Mouse (Mus musculus) intestine, embryonic 16.5 days (tissue): ENCODE results near the gene Kat5. TPM values are rescaled to one million over a fixed set of nuclear protein-coding genes. Genes with fewer than 3 reads are reported as not detected.

Experiments
- ATAC-seq: fragments of 200-750 bp; cut with Nextera tagmentation; 2 replicates; pipeline ENCODE4 v1.8.0; 2017; ENCODE audit warnings: moderate TSS enrichment, moderate library complexity
- H3K27ac ChIP-seq: fragments of 300-500 bp; sonication (generic); 2 replicates; pipeline ENCODE4 v1.5.1; 2014; ENCODE audit warnings: mild to moderate bottlenecking, low read length
- H3K27me3 ChIP-seq: fragments of 300-500 bp; sonication (generic); replicated peaks from 2 replicates; pipeline ENCODE4 v1.6.1; 2014; ENCODE audit warnings: low read length, control low read depth, mixed read lengths; ENCODE audit not compliant: control insufficient read depth, insufficient read depth
- H3K36me3 ChIP-seq: fragments of 300-500 bp; sonication (generic); 2 replicates; pipeline ENCODE4 v1.6.1; 2014; ENCODE audit warnings: low read length, control low read depth; ENCODE audit not compliant: control insufficient read depth, insufficient read depth
- H3K4me1 ChIP-seq: fragments of 300-500 bp; sonication (generic); 2 replicates; pipeline ENCODE4 v1.6.1; 2014; ENCODE audit warnings: low read length, control low read depth, mixed read lengths; ENCODE audit not compliant: control insufficient read depth, insufficient read depth
- H3K4me2 ChIP-seq: fragments of 300-500 bp; sonication (generic); 2 replicates; pipeline ENCODE4 v1.6.1; 2014; ENCODE audit warnings: low read depth, low read length, control low read depth
- H3K4me3 ChIP-seq: fragments of 300-500 bp; sonication (generic); 2 replicates; pipeline ENCODE4 v1.5.1; 2014; ENCODE audit warnings: mild to moderate bottlenecking, low read length
- H3K9ac ChIP-seq: fragments of 300-500 bp; sonication (generic); 2 replicates; pipeline ENCODE4 v1.6.1; 2014; ENCODE audit warnings: low read depth, low read length
- H3K9me3 ChIP-seq: fragments of 300-500 bp; sonication (generic); 2 replicates; pipeline ENCODE4 v1.6.1; 2016; ENCODE audit warnings: low read length, control low read depth; ENCODE audit not compliant: control insufficient read depth
- WGBS: fragments of 180-500 bp; shearing (Covaris S2); extraction: QIAGEN DNeasy Blood & Tissue Kit; methylation state at CpG from one replicate; pipeline ENCODE4 v1.1.7; 2014; 5-methylcytosine and 5-hydroxymethylcytosine counted together
- polyA plus RNA-seq: library from polyadenylated mRNA; unstranded; fragments of >200 nt; fragmentation: Nextera tagmentation; extraction: Ambion mirVana; gene quantifications from 2 replicates; pipeline ENCODE4 v1.2.1, GENCODE M21; 2015

The Kat5 gene
- polyA plus RNA-seq, 1 experiment from 2014 or later: 40.9 TPM

DNA sequence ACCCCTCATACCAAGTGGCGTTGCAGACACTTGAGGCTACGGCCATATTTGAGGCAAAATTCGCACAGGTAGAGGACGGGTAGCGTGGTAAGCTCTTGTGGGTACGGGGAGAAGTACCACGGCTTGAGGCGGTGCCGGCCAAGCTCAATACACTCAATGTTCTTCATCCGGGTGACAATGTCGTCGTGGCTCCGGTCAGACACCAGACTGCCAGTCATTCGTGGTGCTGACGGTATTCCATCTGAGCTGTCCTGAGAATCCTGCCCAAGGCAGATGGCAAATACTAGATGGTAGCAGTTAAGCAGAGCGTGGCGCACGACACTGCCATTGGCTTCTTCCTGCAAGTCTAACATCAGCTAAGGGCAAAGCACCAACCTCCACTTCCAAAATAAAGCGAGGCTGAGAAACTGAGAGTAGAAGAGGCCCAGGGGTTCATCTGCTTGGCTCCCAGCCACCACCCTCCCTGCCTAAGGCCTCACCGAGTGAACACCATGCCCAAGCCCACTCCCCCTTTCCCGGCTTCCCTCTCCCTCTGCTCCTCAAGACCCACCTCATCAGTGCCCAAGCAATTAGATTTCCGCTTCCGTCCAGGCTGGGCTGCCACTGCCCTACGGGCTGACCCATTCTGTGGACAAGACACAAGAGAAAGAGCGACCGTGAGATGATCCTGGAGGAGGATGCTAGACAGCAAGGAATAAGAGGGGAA, 2.2 kb downstream of the Kat5 start:
- Histone ChIP-seq H3K9me3 (no peaks in the 10 kb centered on the region), H3K4me1 (peaks cover 29% of the 10 kb centered on the region), H3K36me3 (peaks cover 31% of the 10 kb centered on the region), H3K27me3 (no peaks in the 10 kb centered on the region), H3K9ac (no peak overlapping the region), H3K27ac (no peak overlapping the region), H3K4me3 (no peak overlapping the region), H3K4me2 (no peak overlapping the region)
- ATAC-seq: no peak
- 93% methylated on average over 26 of the region's 26 CpGs for WGBS

DNA sequence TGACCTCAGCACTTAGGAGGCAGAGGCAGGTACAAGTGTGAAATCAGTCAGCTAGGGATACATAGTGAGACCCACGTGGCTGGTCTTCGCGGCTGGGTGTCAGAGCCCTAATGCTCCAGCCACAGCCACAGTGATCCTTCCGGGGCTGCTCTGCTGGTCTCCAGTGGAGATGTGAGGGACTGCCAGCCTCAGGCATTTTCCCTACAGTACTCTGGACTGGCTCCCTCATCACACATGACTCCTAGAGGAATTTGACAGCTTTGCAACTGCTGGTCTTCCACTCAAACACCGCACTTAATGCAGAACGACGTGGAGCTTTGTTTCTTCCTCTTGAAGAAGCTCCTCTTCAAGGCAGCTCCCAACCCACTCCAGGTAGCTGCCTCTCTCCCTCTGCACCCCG, 3.8 kb downstream of the Kat5 start:
- Histone ChIP-seq H3K36me3 (peaks cover 31% of the 10 kb centered on the region), H3K9ac (no peak overlapping the region), H3K4me1 (peaks cover 35% of the 10 kb centered on the region), H3K27ac (no peak overlapping the region), H3K27me3 (no peaks in the 10 kb centered on the region), H3K4me3 (no peak overlapping the region), H3K9me3 (no peaks in the 10 kb centered on the region), H3K4me2 (no peak overlapping the region)
- 82% methylated on average over 8 of the region's 8 CpGs for WGBS
- no peak for ATAC-seq

DNA sequence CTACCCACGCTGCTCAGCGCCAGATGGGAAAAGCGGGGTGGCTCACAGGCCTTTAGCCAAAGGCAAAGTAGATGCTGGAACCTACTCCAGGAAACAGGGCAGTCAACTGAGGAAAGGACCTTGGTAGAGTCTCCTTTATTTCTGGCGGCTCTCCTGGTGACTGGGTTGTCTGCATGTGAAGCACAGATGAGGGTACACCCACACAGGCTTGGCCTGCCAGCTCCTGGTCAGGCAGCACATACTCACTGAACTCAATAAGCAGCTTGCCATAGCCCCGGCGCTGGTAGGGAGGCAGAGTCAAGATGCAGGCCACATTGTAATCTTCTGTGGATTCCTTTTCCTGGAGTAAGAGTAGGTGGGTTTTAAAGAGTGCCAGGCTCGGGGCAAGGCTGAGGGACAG, 4.9 kb downstream of the Kat5 start:
- peaks cover 31% of the 10 kb centered on the region for H3K36me3 ChIP-seq
- H3K27me3 ChIP-seq: no peaks in the 10 kb centered on the region
- ATAC-seq: no peak
- 90% methylated on average over 7 of the region's 7 CpGs for WGBS
- H3K4me1 ChIP-seq: peaks cover 30% of the 10 kb centered on the region
- H3K9me3 ChIP-seq: no peaks in the 10 kb centered on the region
- no peak overlapping the region for H3K4me2 ChIP-seq
- H3K4me3 ChIP-seq: no peak overlapping the region
- no peak overlapping the region for H3K9ac ChIP-seq
- H3K27ac ChIP-seq: no peak overlapping the region

DNA sequence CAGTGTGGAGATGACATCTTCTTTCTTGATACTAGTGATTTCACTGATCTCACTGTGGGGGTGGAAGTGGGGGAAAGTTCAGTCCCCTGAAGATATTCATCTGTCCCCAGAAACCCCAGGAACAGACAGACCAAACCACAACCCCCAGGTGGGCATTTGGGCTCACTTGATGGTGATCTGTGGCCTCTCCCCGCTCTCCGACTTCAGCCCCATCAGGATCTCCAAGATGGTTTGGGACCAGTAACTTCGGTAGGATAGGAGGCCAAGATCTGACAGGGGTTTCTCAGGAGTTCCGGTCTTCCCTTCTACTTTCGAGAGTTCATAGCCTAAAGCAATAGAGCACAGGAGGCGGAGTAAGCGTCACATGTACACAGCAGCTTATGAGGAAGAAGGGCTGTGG, 6.4 kb downstream of the Kat5 start:
- H3K36me3 ChIP-seq: peaks cover 30% of the 10 kb centered on the region
- peaks cover 26% of the 10 kb centered on the region for H3K4me1 ChIP-seq
- ATAC-seq: no peak
- no peaks in the 10 kb centered on the region for H3K27me3 ChIP-seq
- no peak overlapping the region for H3K27ac ChIP-seq
- H3K9ac ChIP-seq: no peak overlapping the region
- WGBS: 87% methylated on average over 7 of the region's 7 CpGs
- no peak overlapping the region for H3K4me3 ChIP-seq
- H3K4me2 ChIP-seq: no peak overlapping the region
- no peaks in the 10 kb centered on the region for H3K9me3 ChIP-seq

DNA sequence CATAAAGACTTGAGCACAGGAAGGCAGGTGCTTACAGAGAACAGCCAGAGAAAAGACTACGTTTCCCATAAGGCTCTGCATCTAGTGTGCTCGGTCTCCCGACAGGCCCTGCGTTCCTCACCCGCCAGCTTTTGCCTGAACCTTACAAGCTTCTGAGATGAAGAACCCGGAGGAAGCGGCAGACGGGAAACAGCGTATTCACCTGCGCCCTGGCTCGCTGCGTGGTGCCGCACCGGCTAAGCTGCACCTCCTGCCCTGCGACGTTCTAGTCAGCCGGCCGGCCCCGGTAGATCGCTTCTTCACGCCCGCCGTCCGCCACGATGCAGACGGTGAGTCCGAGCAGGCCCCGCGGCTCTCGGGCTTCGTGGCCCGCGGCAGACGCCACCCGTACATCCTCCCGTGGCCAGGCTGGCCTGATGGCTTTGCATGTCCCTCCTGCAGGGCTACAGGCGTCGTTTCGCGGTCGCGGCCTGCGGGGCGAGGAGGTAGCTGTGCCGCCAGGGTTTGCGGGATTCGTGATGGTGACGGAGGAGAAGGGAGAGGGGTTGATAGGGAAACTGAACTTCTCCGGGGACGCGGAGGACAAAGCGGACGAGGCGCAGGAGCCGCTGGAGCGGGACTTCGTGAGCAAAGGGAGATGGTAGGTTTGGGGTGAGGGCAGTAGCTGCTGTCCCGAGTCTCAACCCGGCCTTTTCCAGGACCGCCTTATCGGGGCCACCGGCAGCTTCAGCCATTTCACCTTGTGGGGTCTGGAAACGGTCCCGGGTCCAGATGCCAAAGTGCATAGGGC, 8.1 kb downstream of the Kat5 start, which contains the start of gene Rnaseh2c:
Gene Rnaseh2c (plus strand): TSS at position 122 of the 790 bp plus-strand sequence.
- Histone ChIP-seq H3K4me2 (peak within 1 kb of the TSS; percentile 92), H3K27ac (peak within 1 kb of the TSS; percentile 86), H3K4me1 (peaks cover 21% of the 10 kb centered on the region), H3K27me3 (no peaks in the 10 kb centered on the region), H3K9me3 (no peaks in the 10 kb centered on the region), H3K4me3 (peak within 1 kb of the TSS; percentile 75), H3K36me3 (peaks cover 22% of the 10 kb centered on the region), H3K9ac (peak within 1 kb of the TSS; percentile 96)
- WGBS: under 1% methylated on average over 64 of the region's 64 CpGs
- peak; percentile 91 for ATAC-seq

DNA sequence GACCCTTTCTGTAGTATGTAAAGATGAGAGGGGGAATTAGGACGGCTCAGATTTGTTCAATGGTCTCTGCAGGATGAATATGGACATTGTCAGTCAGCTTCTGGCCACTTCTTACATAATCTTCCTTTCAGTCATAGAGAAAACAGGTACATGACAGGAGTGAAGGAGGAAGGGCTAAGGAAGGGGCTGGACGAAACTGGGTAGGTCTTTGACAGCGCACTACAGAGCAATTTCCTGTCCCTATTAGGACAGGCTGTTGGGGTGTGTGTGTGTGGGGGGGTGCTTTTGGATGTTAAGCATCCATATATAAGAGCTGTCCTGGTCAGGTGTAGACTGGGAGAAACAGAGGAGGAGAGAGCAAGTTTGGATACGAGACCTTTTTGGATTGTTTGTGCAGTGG, 10.8 kb downstream of the Kat5 start:
- no peak overlapping the region for H3K4me3 ChIP-seq
- H3K9me3 ChIP-seq: no peaks in the 10 kb centered on the region
- peaks cover 9% of the 10 kb centered on the region for H3K36me3 ChIP-seq
- H3K9ac ChIP-seq: no peak overlapping the region
- no peak overlapping the region for H3K27ac ChIP-seq
- ATAC-seq: no peak
- no peak overlapping the region for H3K4me2 ChIP-seq
- H3K4me1 ChIP-seq: peaks cover 18% of the 10 kb centered on the region
- WGBS: 79% methylated on average over 4 of the region's 4 CpGs
- H3K27me3 ChIP-seq: no peaks in the 10 kb centered on the region

DNA sequence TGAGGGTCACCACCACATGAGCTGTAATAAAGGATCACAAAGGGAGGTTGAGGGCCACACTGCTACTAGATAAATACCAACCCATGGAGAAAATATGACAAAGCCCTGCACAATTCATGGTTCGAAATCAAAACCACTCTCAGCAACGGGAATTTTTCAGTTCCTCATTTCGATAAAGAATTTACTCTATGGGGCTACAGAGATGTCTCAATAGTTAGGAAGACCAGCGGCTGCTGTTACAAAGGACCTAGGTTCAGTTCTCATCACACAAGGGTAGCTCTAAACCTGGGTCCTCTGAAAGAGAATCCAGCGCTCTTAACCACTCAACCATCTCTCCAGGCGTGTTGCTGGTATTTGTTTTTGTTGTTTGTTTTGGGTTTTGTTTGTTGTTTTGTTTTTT, 18.1 kb downstream of the Kat5 start:
- Histone ChIP-seq H3K4me3 (no peak overlapping the region), H3K36me3 (no peaks in the 10 kb centered on the region), H3K27ac (no peak overlapping the region), H3K9ac (no peak overlapping the region), H3K9me3 (no peaks in the 10 kb centered on the region), H3K27me3 (no peaks in the 10 kb centered on the region), H3K4me2 (no peak overlapping the region), H3K4me1 (no peaks in the 10 kb centered on the region)
- no peak for ATAC-seq
- 88% methylated on average over 6 of the region's 6 CpGs for WGBS

DNA sequence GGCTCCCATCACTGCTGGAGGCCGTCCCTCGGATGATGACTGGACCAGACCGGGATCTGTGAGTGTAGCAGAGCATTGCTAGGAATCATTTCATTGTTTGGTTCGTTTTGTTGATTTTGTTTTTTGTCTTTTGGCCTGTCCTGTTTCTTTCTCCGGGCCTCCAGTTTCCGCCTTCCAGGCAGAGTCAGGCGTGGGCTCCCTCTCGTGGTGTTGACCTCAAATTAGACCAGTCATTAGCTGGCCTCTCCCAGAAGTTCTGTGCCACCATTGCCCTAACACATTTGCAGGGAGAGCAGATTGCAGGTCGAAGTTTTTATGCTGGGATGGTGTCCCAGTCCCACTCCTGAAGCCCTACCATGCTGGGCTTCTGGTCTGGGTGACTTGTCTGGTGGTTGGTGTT, 20.9 kb downstream of the Kat5 start:
- no peaks in the 10 kb centered on the region for H3K27me3 ChIP-seq
- no peaks in the 10 kb centered on the region for H3K9me3 ChIP-seq
- no peak overlapping the region for H3K4me3 ChIP-seq
- no peaks in the 10 kb centered on the region for H3K4me1 ChIP-seq
- no peak overlapping the region for H3K9ac ChIP-seq
- no peak overlapping the region for H3K27ac ChIP-seq
- WGBS: 76% methylated on average over 9 of the region's 9 CpGs
- H3K4me2 ChIP-seq: no peak overlapping the region
- no peak for ATAC-seq
- H3K36me3 ChIP-seq: no peaks in the 10 kb centered on the region

DNA sequence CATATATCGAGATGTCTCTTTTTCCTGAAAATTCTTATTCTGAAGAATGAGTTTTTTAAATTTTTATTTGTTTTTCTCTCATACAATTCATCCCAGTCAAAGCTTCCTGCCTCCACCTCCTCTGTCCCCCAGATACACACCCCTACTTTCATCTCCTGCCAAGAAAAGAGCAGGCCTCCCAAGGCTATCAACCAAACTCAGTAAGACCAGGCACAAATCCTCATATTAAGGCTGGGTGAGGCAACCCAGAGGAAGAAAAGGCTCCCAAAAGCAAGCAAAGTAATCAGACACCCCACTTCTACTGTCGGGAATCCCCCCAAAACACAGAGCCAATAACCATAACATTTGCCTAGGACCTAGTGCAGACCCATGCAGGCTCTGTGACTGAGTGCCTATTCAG, 28.0 kb downstream of the Kat5 start:
- ATAC-seq: no peak
- Histone ChIP-seq H3K4me3 (no peak overlapping the region), H3K9ac (no peak overlapping the region), H3K9me3 (no peaks in the 10 kb centered on the region), H3K36me3 (no peaks in the 10 kb centered on the region), H3K27ac (no peak overlapping the region), H3K27me3 (no peaks in the 10 kb centered on the region), H3K4me2 (no peak overlapping the region), H3K4me1 (no peaks in the 10 kb centered on the region)
- 74% methylated on average over 2 of the region's 2 CpGs for WGBS
